Mouse (Mus musculus): Measurements from ENCODE around the gene Pabpc6. TPM values are rescaled to one million over a fixed set of nuclear protein-coding genes. Genes with fewer than 3 reads are reported as not detected.

Gene Pabpc6
- polyA plus RNA-seq, 1 experiment from 2014 or later, result not detected

DNA sequence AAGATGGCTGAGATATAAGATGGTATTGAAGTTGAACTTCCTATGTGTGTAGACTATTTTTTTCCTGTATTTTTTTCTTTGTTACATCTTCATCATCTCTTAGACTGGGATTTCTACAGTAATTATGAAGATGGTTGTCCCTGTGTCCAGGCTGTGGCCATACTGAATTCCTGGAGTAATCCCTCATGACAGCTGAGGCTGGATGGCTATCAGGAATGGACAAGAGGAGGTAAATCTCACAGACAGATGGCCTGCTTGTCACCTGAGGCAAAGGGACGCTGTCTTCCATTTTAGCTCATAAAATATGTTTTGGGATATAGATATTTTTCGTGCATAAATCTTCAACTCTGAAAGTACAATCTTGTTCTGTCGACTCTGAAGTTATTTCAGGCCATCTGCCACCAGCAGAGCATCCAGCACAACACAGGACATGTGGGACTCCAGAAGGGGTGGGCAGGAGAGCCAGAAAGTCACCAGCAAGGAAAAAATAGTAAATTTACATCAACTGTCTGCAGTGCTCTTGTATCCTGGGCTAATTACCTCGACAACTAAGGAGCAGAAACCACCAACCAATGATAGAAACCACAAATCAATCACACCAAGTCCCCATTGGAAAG lies 14.1 kb upstream of the Pabpc6 start:
- Histone ChIP-seq H3K9me3 (ENCODE audit: low read length) (no peaks in the 10 kb centered on the region), H3K4me2 (ENCODE audit: low read depth, low read length) (no peak overlapping the region), H3K27ac (ENCODE audit: low read depth) (no peak overlapping the region), H3K4me1 (ENCODE audit: insufficient read depth) (no peaks in the 10 kb centered on the region), H3K27me3 (ENCODE audit: insufficient read depth, low read length) (no peaks in the 10 kb centered on the region), H3K36me3 (replicated peaks; ENCODE audit: insufficient read depth, low read length) (no peaks in the 10 kb centered on the region), H3K9ac (replicated peaks) (no peak overlapping the region), H3K4me3 (ENCODE audit: low read depth, low read length) (no peak overlapping the region)
- 45% methylated on average over 4 of the region's 4 CpGs for WGBS (ENCODE audit: insufficient replicate concordance)
- ATAC-seq (no peak), DNase-seq (no peak)
- TF ChIP-seq CTCF (IDR thresholded peaks at IDR 0.05; ENCODE audit: low read depth) (no peak), EP300 (IDR thresholded peaks at IDR 0.05; ENCODE audit: low read depth) (no peak)

DNA sequence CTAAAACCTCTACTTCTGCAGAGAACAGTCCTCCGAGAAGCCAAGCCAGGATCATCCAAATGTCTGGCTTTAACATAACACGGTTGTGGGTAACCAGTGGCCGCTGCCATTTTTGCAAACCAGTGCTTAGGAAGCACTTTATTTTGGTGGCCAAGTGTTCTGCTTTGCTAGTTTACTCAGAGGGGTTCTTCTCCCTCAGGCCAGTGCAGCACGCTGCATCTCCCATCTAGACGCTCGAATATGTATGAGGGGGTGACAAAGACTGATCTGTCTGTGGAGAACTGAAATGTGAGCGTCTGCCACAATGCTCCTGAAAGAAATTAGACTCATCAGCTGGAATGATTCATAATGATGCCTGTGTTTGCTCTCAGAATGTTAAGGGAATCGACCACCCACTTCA lies 11.2 kb upstream of the Pabpc6 start:
- DNase-seq, result no peak
- TF ChIP-seq CTCF (IDR thresholded peaks at IDR 0.05; ENCODE audit: low read depth) (no peak), EP300 (IDR thresholded peaks at IDR 0.05; ENCODE audit: low read depth) (no peak)
- H3K27me3 ChIP-seq (ENCODE audit: insufficient read depth, low read length), result no peaks in the 10 kb centered on the region
- H3K9ac ChIP-seq (replicated peaks), result no peak overlapping the region
- no peak overlapping the region for H3K4me3 ChIP-seq (ENCODE audit: low read depth, low read length)
- no peaks in the 10 kb centered on the region for H3K4me1 ChIP-seq (ENCODE audit: insufficient read depth)
- ATAC-seq, result no peak
- WGBS (ENCODE audit: insufficient replicate concordance), result 74% methylated on average over 8 of the region's 8 CpGs
- H3K9me3 ChIP-seq (ENCODE audit: low read length), result no peaks in the 10 kb centered on the region
- no peaks in the 10 kb centered on the region for H3K36me3 ChIP-seq (replicated peaks; ENCODE audit: insufficient read depth, low read length)
- no peak overlapping the region for H3K27ac ChIP-seq (ENCODE audit: low read depth)
- H3K4me2 ChIP-seq (ENCODE audit: low read depth, low read length), result no peak overlapping the region

DNA sequence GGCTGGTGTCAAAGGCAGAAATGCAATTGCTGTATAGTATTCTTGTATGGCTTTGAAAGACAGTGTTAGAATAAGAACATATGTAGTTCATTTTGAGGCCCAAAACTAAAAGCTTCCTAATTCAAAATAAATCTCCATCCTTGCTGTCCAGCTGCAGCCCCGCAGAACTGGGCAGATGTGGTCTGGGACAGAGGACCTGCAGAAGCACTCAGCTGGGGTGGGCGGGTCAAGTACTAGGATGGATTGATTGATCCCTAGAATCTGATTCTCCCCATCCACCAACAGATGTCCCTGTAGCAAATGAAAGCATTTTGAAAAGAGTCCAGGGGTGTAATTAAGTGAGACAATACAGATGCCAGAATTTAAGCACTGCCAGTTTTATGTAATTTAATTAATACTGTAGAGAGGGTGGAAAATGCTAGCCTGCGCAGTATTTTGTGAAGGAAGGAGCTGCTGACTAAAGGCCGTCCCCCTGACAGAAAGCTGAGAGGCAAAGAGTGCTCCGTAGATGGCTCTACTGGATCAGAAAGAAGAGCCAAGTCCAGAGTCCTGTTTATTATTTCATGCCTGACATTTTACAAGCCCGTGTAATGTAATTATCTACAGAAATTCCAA lies 5.8 kb upstream of the Pabpc6 start:
- 80% methylated on average over 6 of the region's 6 CpGs for WGBS (ENCODE audit: insufficient replicate concordance)
- no peaks in the 10 kb centered on the region for H3K36me3 ChIP-seq (replicated peaks; ENCODE audit: insufficient read depth, low read length)
- no peaks in the 10 kb centered on the region for H3K4me1 ChIP-seq (ENCODE audit: insufficient read depth)
- H3K4me2 ChIP-seq (ENCODE audit: low read depth, low read length), result no peak overlapping the region
- H3K9me3 ChIP-seq (ENCODE audit: low read length), result no peaks in the 10 kb centered on the region
- ATAC-seq (no peak), DNase-seq (no peak)
- no peak overlapping the region for H3K4me3 ChIP-seq (ENCODE audit: low read depth, low read length)
- no peaks in the 10 kb centered on the region for H3K27me3 ChIP-seq (ENCODE audit: insufficient read depth, low read length)
- TF ChIP-seq EP300 (IDR thresholded peaks at IDR 0.05; ENCODE audit: low read depth) (no peak), CTCF (IDR thresholded peaks at IDR 0.05; ENCODE audit: low read depth) (no peak)
- H3K9ac ChIP-seq (replicated peaks), result no peak overlapping the region
- H3K27ac ChIP-seq (ENCODE audit: low read depth), result no peak overlapping the region

DNA sequence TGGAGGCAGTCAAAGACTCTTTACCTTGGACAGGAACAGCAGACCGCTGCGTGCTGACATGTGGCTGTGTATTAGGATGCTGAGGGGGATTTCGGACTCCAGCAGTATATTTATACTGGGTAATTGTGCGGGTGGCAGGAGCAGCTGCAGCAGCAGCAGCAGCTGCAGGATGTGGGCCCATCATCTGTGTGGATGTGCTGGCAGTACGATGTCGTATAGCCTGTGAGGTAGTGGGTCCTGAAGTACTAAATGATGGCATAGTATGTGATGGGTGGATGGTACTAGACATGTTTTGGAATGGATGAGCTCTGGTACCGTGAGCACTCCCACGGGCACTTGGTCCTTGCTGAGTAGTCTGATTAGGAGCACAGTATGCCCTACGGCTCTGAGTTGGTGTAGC lies 1.6 kb downstream of the Pabpc6 start:
- TF ChIP-seq EP300 (IDR thresholded peaks at IDR 0.05; ENCODE audit: low read depth), result no peak
- no peak for TF ChIP-seq CTCF (IDR thresholded peaks at IDR 0.05; ENCODE audit: low read depth)
- H3K36me3 ChIP-seq (replicated peaks; ENCODE audit: insufficient read depth, low read length), result no peaks in the 10 kb centered on the region
- no peak overlapping the region for H3K4me2 ChIP-seq (ENCODE audit: low read depth, low read length)
- no peak overlapping the region for H3K27ac ChIP-seq (ENCODE audit: low read depth)
- no peaks in the 10 kb centered on the region for H3K27me3 ChIP-seq (ENCODE audit: insufficient read depth, low read length)
- no peaks in the 10 kb centered on the region for H3K9me3 ChIP-seq (ENCODE audit: low read length)
- no peak overlapping the region for H3K4me3 ChIP-seq (ENCODE audit: low read depth, low read length)
- no peak for DNase-seq
- WGBS (ENCODE audit: insufficient replicate concordance), result 87% methylated on average over 9 of the region's 9 CpGs
- no peak overlapping the region for H3K9ac ChIP-seq (replicated peaks)
- no peaks in the 10 kb centered on the region for H3K4me1 ChIP-seq (ENCODE audit: insufficient read depth)
- ATAC-seq, result no peak

DNA sequence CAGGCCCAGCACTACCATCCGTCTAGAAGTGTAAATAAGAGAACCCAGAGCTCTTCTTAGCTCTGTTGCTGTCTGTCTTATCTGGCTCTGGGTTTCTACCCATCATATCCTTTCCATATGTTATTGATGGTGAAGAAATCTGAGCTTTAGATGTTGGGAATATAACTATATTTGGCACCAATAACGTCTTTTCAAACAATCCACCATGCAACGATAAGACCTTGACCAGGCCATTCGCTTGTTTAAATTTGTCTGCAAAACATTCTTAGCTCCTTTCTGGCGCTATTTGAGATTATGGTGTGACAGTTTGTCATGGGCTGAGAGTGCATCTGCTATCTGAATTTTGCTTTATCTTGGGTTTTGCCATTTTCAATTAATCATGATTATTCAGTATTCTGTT lies 10.9 kb downstream of the Pabpc6 start:
- WGBS (ENCODE audit: insufficient replicate concordance), result 69% methylated on average over 5 of the region's 5 CpGs
- DNase-seq (no peak), ATAC-seq (no peak)
- Histone ChIP-seq H3K36me3 (replicated peaks; ENCODE audit: insufficient read depth, low read length) (no peaks in the 10 kb centered on the region), H3K4me2 (ENCODE audit: low read depth, low read length) (no peak overlapping the region), H3K27me3 (ENCODE audit: insufficient read depth, low read length) (no peaks in the 10 kb centered on the region), H3K4me3 (ENCODE audit: low read depth, low read length) (no peak overlapping the region), H3K4me1 (ENCODE audit: insufficient read depth) (no peaks in the 10 kb centered on the region), H3K27ac (ENCODE audit: low read depth) (no peak overlapping the region), H3K9me3 (ENCODE audit: low read length) (no peaks in the 10 kb centered on the region), H3K9ac (replicated peaks) (no peak overlapping the region)
- TF ChIP-seq CTCF (IDR thresholded peaks at IDR 0.05; ENCODE audit: low read depth) (no peak), EP300 (IDR thresholded peaks at IDR 0.05; ENCODE audit: low read depth) (no peak)

DNA sequence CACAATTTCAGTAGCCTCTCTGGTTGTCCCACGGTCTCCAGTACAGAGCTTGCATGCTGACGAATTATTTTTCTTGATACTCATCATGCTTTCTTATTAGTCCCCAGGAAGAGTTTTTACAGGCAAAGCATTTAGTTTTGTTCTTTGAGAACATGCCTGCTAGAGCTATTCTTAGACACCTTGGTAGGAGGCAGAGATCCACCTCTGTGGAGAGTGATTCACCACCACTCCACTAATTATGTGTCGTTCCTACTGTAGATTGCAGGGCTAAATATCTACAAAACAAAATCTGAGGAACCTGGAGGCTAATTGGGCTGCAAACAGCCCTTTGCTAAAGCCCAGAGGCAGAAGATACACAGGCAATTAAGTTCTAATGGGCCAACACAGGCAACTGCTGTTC lies 15.4 kb downstream of the Pabpc6 start:
- ATAC-seq, result no peak
- Histone ChIP-seq H3K36me3 (replicated peaks; ENCODE audit: insufficient read depth, low read length) (no peaks in the 10 kb centered on the region), H3K9me3 (ENCODE audit: low read length) (no peaks in the 10 kb centered on the region), H3K4me3 (ENCODE audit: low read depth, low read length) (no peak overlapping the region), H3K27ac (ENCODE audit: low read depth) (no peak overlapping the region), H3K4me2 (ENCODE audit: low read depth, low read length) (no peak overlapping the region), H3K27me3 (ENCODE audit: insufficient read depth, low read length) (no peaks in the 10 kb centered on the region), H3K9ac (replicated peaks) (no peak overlapping the region), H3K4me1 (ENCODE audit: insufficient read depth) (no peaks in the 10 kb centered on the region)
- WGBS (ENCODE audit: insufficient replicate concordance), result 69% methylated on average over 3 of the region's 3 CpGs
- TF ChIP-seq EP300 (IDR thresholded peaks at IDR 0.05; ENCODE audit: low read depth), result no peak
- TF ChIP-seq CTCF (IDR thresholded peaks at IDR 0.05; ENCODE audit: low read depth), result no peak
- DNase-seq, result no peak

All from liver, postnatal 0 days (tissue).